Mouse (Mus musculus): ENCODE results near the gene Cds2. TPM values are rescaled to one million over a fixed set of nuclear protein-coding genes. Genes with fewer than 3 reads are reported as not detected.
A peak's percentile ranks its signal among the peaks of the same experiment; 100 is the strongest.

Cds2 gene
- total RNA-seq, 1 experiment from 2014 or later, result 13.4 TPM

GRCm38 (mm10) chr2:132262175-132262574 lies 773 bp upstream of the Cds2 start:
- ATAC-seq (replicated peaks in 1 of 2; ENCODE audit: insufficient read depth in 1 of 2, low FRiP score in 2 of 2, low TSS enrichment in 1 of 2, low read depth in 1 of 2, poor library complexity in 2 of 2, severe bottlenecking in 2 of 2), result no peak

GRCm38 (mm10) chr2:132263421-132264265 lies 695 bp downstream of the Cds2 start:
- ATAC-seq (replicated peaks in 1 of 2; ENCODE audit: insufficient read depth in 1 of 2, low FRiP score in 2 of 2, low TSS enrichment in 1 of 2, low read depth in 1 of 2, poor library complexity in 2 of 2, severe bottlenecking in 2 of 2), result peak; percentile 22 to 34; a peak in 2 of 4 replicates

GRCm38 (mm10) chr2:132264266-132264710 lies 1.3 kb downstream of the Cds2 start:
- ATAC-seq (replicated peaks in 1 of 2; ENCODE audit: insufficient read depth in 1 of 2, low FRiP score in 2 of 2, low TSS enrichment in 1 of 2, low read depth in 1 of 2, poor library complexity in 2 of 2, severe bottlenecking in 2 of 2), result no peak

GRCm38 (mm10) chr2:132265196-132265595 lies 2.2 kb downstream of the Cds2 start:
- peak; percentile 17 to 20; a peak in 2 of 4 replicates for ATAC-seq (replicated peaks in 1 of 2; ENCODE audit: insufficient read depth in 1 of 2, low FRiP score in 2 of 2, low TSS enrichment in 1 of 2, low read depth in 1 of 2, poor library complexity in 2 of 2, severe bottlenecking in 2 of 2)

GRCm38 (mm10) chr2:132266086-132266485 lies 3.1 kb downstream of the Cds2 start:
- ATAC-seq (replicated peaks in 1 of 2; ENCODE audit: insufficient read depth in 1 of 2, low FRiP score in 2 of 2, low TSS enrichment in 1 of 2, low read depth in 1 of 2, poor library complexity in 2 of 2, severe bottlenecking in 2 of 2), result peak; percentile 28 to 34; a peak in 3 of 4 replicates

- ATAC-seq (replicated peaks in 1 of 2; ENCODE audit: insufficient read depth in 1 of 2, low FRiP score in 2 of 2, low TSS enrichment in 1 of 2, low read depth in 1 of 2, poor library complexity in 2 of 2, severe bottlenecking in 2 of 2), result peak; percentile 38 to 64; a peak in 2 of 4 replicates
These were observed 6.3 kb downstream of the Cds2 start for GRCm38 (mm10) chr2:132269217-132269616.

- ATAC-seq (replicated peaks in 1 of 2; ENCODE audit: insufficient read depth in 1 of 2, low FRiP score in 2 of 2, low TSS enrichment in 1 of 2, low read depth in 1 of 2, poor library complexity in 2 of 2, severe bottlenecking in 2 of 2), result no peak
These were observed 7.5 kb downstream of the Cds2 start for GRCm38 (mm10) chr2:132270331-132270951.

GRCm38 (mm10) chr2:132272694-132273389 lies 9.9 kb downstream of the Cds2 start:
- no peak for ATAC-seq (replicated peaks in 1 of 2; ENCODE audit: insufficient read depth in 1 of 2, low FRiP score in 2 of 2, low TSS enrichment in 1 of 2, low read depth in 1 of 2, poor library complexity in 2 of 2, severe bottlenecking in 2 of 2)

GRCm38 (mm10) chr2:132275527-132275926 lies 12.6 kb downstream of the Cds2 start:
- ATAC-seq (replicated peaks in 1 of 2; ENCODE audit: insufficient read depth in 1 of 2, low FRiP score in 2 of 2, low TSS enrichment in 1 of 2, low read depth in 1 of 2, poor library complexity in 2 of 2, severe bottlenecking in 2 of 2), result no peak

- ATAC-seq (replicated peaks in 1 of 2; ENCODE audit: insufficient read depth in 1 of 2, low FRiP score in 2 of 2, low TSS enrichment in 1 of 2, low read depth in 1 of 2, poor library complexity in 2 of 2, severe bottlenecking in 2 of 2), result no peak
These were observed 13.3 kb downstream of the Cds2 start for GRCm38 (mm10) chr2:132276249-132276648.

- ATAC-seq (replicated peaks in 1 of 2; ENCODE audit: insufficient read depth in 1 of 2, low FRiP score in 2 of 2, low TSS enrichment in 1 of 2, low read depth in 1 of 2, poor library complexity in 2 of 2, severe bottlenecking in 2 of 2), result no peak
These were observed 15.4 kb downstream of the Cds2 start for GRCm38 (mm10) chr2:132278273-132278853.

GRCm38 (mm10) chr2:132279336-132279882 lies 16.5 kb downstream of the Cds2 start:
- no peak for ATAC-seq (replicated peaks in 1 of 2; ENCODE audit: insufficient read depth in 1 of 2, low FRiP score in 2 of 2, low TSS enrichment in 1 of 2, low read depth in 1 of 2, poor library complexity in 2 of 2, severe bottlenecking in 2 of 2)

- ATAC-seq (replicated peaks in 1 of 2; ENCODE audit: insufficient read depth in 1 of 2, low FRiP score in 2 of 2, low TSS enrichment in 1 of 2, low read depth in 1 of 2, poor library complexity in 2 of 2, severe bottlenecking in 2 of 2), result no peak
These were observed 17.0 kb downstream of the Cds2 start for GRCm38 (mm10) chr2:132279978-132280377.

GRCm38 (mm10) chr2:132280518-132281120 lies 17.7 kb downstream of the Cds2 start:
- ATAC-seq (replicated peaks in 1 of 2; ENCODE audit: insufficient read depth in 1 of 2, low FRiP score in 2 of 2, low TSS enrichment in 1 of 2, low read depth in 1 of 2, poor library complexity in 2 of 2, severe bottlenecking in 2 of 2), result no peak

GRCm38 (mm10) chr2:132281560-132282452 lies 18.9 kb downstream of the Cds2 start:
- peak; percentile 57 to 66; a peak in 3 of 4 replicates for ATAC-seq (replicated peaks in 1 of 2; ENCODE audit: insufficient read depth in 1 of 2, low FRiP score in 2 of 2, low TSS enrichment in 1 of 2, low read depth in 1 of 2, poor library complexity in 2 of 2, severe bottlenecking in 2 of 2)
